Mouse (Mus musculus) testis, adult 2 months (tissue): ENCODE measurements around the gene Macf1.

Source experiments
- CTCF ChIP-seq: fragments of 200-500 bp; IDR thresholded peaks from 2 replicates; pipeline ENCODE4 v1.5.1; 2012; ENCODE audit warnings: low read depth, mild to moderate bottlenecking, inconsistent platforms, low read length, moderate library complexity; ENCODE audit not compliant: control insufficient read depth, insufficient read depth, insufficient replicate concordance
- POLR2A ChIP-seq: fragments of 200-500 bp; IDR thresholded peaks from 2 replicates; pipeline ENCODE4 v1.6.1; 2012; ENCODE audit warnings: low read depth, mild to moderate bottlenecking, inconsistent platforms, low read length, moderate library complexity; ENCODE audit not compliant: control insufficient read depth

GRCm38 (mm10) chr4:123655245-123655644, 28.9 kb downstream of the Macf1 start:
- TF ChIP-seq CTCF = no peak
- TF ChIP-seq POLR2A = no peak
